Mouse (Mus musculus) heart, adult 2 months (tissue): Measurements from ENCODE around the gene Hip1r. TPM values are rescaled to one million over a fixed set of nuclear protein-coding genes. Genes with fewer than 3 reads are reported as not detected.

Experiments
- DNase-seq, 2 experiments: peaks; one replicate each; pipeline ENCODE4 v3.0.0; 2021
- H3K27ac ChIP-seq: fragments of 200-600 bp; 2 replicates; pipeline ENCODE4 v1.8.1; 2022
- H3K27me3 ChIP-seq: fragments of 200-500 bp; 2 replicates; pipeline ENCODE4 v1.6.1; 2012; ENCODE audit warnings: mild to moderate bottlenecking, low read length, inconsistent platforms, mixed read lengths; ENCODE audit not compliant: control insufficient read depth, insufficient read depth
- H3K36me3 ChIP-seq: fragments of 200-500 bp; 2 replicates; pipeline ENCODE4 v1.6.1; 2012; ENCODE audit warnings: low read length, inconsistent platforms; ENCODE audit not compliant: control insufficient read depth, insufficient read depth
- H3K4me1 ChIP-seq: fragments of 200-500 bp; 2 replicates; pipeline ENCODE4 v1.6.1; 2011; ENCODE audit warnings: low read length; ENCODE audit not compliant: control insufficient read depth, insufficient read depth
- H3K4me3 ChIP-seq: fragments of 200-600 bp; 2 replicates; pipeline ENCODE4 v1.8.1; 2022
- H3K79me2 ChIP-seq: fragments of 200-500 bp; replicated peaks from 2 replicates; pipeline ENCODE4 v1.6.1; 2012; ENCODE audit warnings: mild to moderate bottlenecking, inconsistent platforms, low read length, moderate library complexity, mixed read lengths; ENCODE audit not compliant: control insufficient read depth, insufficient read depth
- H3K9ac ChIP-seq: fragments of 200-500 bp; 2 replicates; pipeline ENCODE4 v1.6.1; 2012; ENCODE audit warnings: low read depth, mild to moderate bottlenecking, control low read depth, inconsistent platforms, low read length, mixed read lengths
- CTCF ChIP-seq: fragments of 200-600 bp; IDR thresholded peaks from 2 replicates; pipeline ENCODE4 v1.8.1; 2022; ENCODE audit warnings: antibody characterized with exemption, mild to moderate bottlenecking, moderate library complexity
- EP300 ChIP-seq: fragments of 200-500 bp; IDR thresholded peaks from 2 replicates; pipeline ENCODE4 v1.6.1; 2011; ENCODE audit warnings: low read depth, low read length, control low read depth; ENCODE audit not compliant: insufficient read depth
- POLR2A ChIP-seq: fragments of 200-500 bp; IDR thresholded peaks from 2 replicates; pipeline ENCODE4 v1.6.1; 2011; ENCODE audit warnings: mild to moderate bottlenecking, low read depth, low read length, control low read depth; ENCODE audit not compliant: insufficient read depth
- WGBS: fragments of 180-500 bp; shearing (Covaris S2); methylation state at CpG from one replicate; pipeline ENCODE4 v1.1.7; 2018; 5-methylcytosine and 5-hydroxymethylcytosine counted together
- intact Hi-C: fragments of 180-260 bp; cut with DNase I; formaldehyde crosslinking; loops from one replicate; pipeline ENCODE4 v1.15.1; 2025
- polyA plus RNA-seq: library from polyadenylated mRNA; depleted of rRNA; stranded (reverse); fragments of >200 nt; gene quantifications from 2 replicates; pipeline ENCODE4 v1.2.3, GENCODE M21; 2012
- total RNA-seq, 2 experiments: library from RNA; stranded (reverse); gene quantifications; 2 replicates each; pipeline ENCODE4 v1.2.3; 2021

The Hip1r gene
- total and polyA plus RNA-seq, 3 experiments, result 7.0 to 16.7 (median 16.3) TPM

DNA sequence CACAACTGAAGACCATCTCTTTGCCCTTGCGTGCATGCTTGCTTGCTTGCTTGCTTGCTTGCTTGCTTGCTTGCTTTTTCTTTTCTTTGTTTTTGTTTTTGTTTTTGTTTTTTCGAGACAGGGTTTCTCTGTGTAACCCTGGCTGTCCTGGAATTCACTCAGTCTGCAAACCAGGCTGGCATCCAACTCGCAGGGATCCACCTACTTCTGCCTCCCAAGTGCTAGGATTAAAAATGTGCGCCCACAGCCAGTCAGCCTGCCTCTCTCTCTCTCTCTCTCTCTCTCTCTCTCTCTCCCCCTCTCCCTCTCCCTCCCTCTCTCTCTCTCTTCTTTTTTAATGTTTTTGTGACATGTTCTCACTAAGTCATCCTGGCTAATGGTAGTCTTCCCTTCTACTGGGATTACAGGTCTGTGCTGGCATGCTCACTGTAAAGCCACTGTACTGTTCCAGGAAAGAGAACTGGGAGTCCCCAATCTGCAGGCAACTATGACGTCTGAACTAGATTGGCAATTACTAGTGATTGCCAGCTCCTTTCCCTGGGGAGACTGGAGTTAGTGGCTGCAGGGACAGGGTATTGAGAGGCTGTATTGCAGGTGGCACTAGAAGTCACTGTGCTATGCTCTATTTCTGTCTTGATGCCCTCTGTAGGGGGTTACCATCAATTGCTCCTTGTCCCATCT, 20.9 kb upstream of the Hip1r start:
- H3K4me1 ChIP-seq, result no peaks in the 10 kb centered on the region; the same call in 1 of the 2 replicates
- TF ChIP-seq EP300 (no peak), CTCF (no peak), POLR2A (no peak)
- no peak overlapping the region for H3K4me3 ChIP-seq
- no peak overlapping the region for H3K9ac ChIP-seq
- H3K27ac ChIP-seq, result no peak overlapping the region
- intact Hi-C loops, result no loop called here
- no peaks in the 10 kb centered on the region for H3K36me3 ChIP-seq
- H3K27me3 ChIP-seq, result no peaks in the 10 kb centered on the region
- WGBS, result 54% methylated on average over 5 of the region's 5 CpGs
- no peaks in the 10 kb centered on the region for H3K79me2 ChIP-seq
- no peak for DNase-seq

- H3K79me2 ChIP-seq, result no peaks in the 10 kb centered on the region
- no peak overlapping the region for H3K4me3 ChIP-seq
- DNase-seq, result no peak
- TF ChIP-seq CTCF (no peak), POLR2A (no peak), EP300 (no peak)
- no peaks in the 10 kb centered on the region for H3K36me3 ChIP-seq
- intact Hi-C loops, result no loop called here
- no peaks in the 10 kb centered on the region; the same call in 1 of the 2 replicates for H3K4me1 ChIP-seq
- H3K27me3 ChIP-seq, result no peaks in the 10 kb centered on the region
- no peak overlapping the region for H3K27ac ChIP-seq
- H3K9ac ChIP-seq, result no peak overlapping the region
- WGBS, result 94% methylated on average over 8 of the region's 8 CpGs
Measured at GRCm38 (mm10) chr5:123957213-123957612, 16.2 kb upstream of the Hip1r start.

DNA sequence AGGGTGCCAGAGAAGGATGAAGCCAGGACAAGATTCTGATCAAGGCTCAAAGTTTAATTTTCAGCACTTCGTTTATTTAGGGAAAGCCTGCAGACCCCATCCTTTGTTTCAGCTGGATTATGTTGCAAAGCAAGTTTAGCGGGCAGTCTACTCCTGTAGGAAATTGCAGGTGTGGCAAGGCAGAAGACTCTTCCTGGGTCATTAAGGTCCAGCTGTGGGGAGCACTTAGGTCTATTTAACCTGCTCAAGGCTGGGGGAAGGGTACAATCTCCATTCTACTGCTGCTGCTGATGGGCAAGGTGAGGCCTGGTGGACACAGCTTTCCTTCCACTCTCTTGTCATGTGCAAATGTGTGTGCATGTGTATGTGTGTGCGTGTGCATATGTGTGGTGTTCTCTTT, 14.4 kb upstream of the Hip1r start:
- no peaks in the 10 kb centered on the region for H3K79me2 ChIP-seq
- 92% methylated on average over 3 of the region's 3 CpGs for WGBS

DNA sequence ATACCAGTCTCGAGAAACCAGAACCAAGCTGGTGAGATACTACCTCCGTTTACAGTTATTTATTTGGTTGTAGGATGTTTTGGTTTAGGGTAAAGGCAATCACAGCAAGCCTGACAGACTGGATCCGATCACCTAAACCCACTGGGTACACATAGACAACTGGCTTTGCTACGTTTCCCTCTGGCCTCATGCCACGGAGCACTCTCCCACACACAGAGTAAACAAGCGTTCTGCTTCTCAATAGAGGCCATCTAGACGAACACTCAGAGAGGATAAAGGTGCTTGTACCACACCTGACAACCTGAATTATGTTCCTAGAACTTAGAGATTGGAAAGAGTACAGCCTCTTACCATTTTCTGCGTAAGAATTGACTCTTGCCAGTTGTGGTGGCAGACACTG, 13.3 kb upstream of the Hip1r start:
- H3K4me3 ChIP-seq, result no peak overlapping the region
- no peak overlapping the region for H3K9ac ChIP-seq
- H3K27ac ChIP-seq, result no peak overlapping the region
- WGBS, result 77% methylated on average over 8 of the region's 8 CpGs
- no peaks in the 10 kb centered on the region for H3K36me3 ChIP-seq
- intact Hi-C loops, result no loop called here
- H3K4me1 ChIP-seq, result no peaks in the 10 kb centered on the region
- H3K27me3 ChIP-seq, result no peaks in the 10 kb centered on the region
- TF ChIP-seq EP300 (no peak), CTCF (no peak), POLR2A (no peak)
- DNase-seq, result no peak
- no peaks in the 10 kb centered on the region for H3K79me2 ChIP-seq

More for the DNA sequence above, 14.4 kb upstream of the Hip1r start:
- TF ChIP-seq CTCF, result no peak
- no peak for TF ChIP-seq POLR2A
- TF ChIP-seq EP300, result no peak
- no peak overlapping the region for H3K9ac ChIP-seq
- H3K4me3 ChIP-seq, result no peak overlapping the region
- DNase-seq, result no peak
- no peaks in the 10 kb centered on the region for H3K36me3 ChIP-seq
- intact Hi-C loops, result no loop called here
- H3K27ac ChIP-seq, result no peak overlapping the region
- no peaks in the 10 kb centered on the region for H3K4me1 ChIP-seq
- no peaks in the 10 kb centered on the region for H3K27me3 ChIP-seq

GRCm38 (mm10) chr5:123961046-123961445, 12.4 kb upstream of the Hip1r start:
- Histone ChIP-seq H3K36me3 (no peaks in the 10 kb centered on the region), H3K4me3 (no peak overlapping the region), H3K4me1 (no peaks in the 10 kb centered on the region), H3K79me2 (no peaks in the 10 kb centered on the region), H3K27ac (no peak overlapping the region), H3K9ac (no peak overlapping the region), H3K27me3 (no peaks in the 10 kb centered on the region)
- 85% methylated on average over 12 of the region's 12 CpGs for WGBS
- DNase-seq, result no peak
- intact Hi-C loops, result no loop called here
- no peak for TF ChIP-seq CTCF
- TF ChIP-seq EP300, result no peak
- TF ChIP-seq POLR2A, result no peak

DNA sequence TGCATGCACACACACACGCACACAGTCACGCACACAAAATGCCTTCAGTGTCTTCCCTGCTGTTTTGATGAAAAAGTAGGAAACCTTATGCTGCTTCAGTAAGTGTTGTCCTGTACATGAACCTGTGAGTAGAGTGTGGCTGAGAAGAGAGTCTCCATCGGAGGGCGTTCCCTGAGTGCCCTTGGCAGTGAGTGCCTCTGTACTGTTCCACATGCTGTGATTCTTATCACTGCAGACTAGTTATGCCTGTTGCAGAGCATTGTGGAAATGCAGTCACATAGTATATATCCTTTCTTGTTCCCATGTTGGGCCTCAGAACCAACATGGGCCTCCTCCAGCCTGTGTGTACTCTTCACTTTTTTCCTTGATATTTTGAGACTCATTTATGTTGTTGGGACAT, 9.2 kb upstream of the Hip1r start:
- DNase-seq, result no peak
- TF ChIP-seq POLR2A, result no peak
- TF ChIP-seq CTCF, result no peak
- no peak for TF ChIP-seq EP300
- Histone ChIP-seq H3K4me3 (no peak overlapping the region), H3K9ac (no peak overlapping the region), H3K36me3 (no peaks in the 10 kb centered on the region), H3K27ac (no peak overlapping the region), H3K79me2 (no peaks in the 10 kb centered on the region), H3K27me3 (no peaks in the 10 kb centered on the region), H3K4me1 (no peaks in the 10 kb centered on the region)
- 88% methylated on average over 4 of the region's 4 CpGs for WGBS
- intact Hi-C loops, result no loop called here
